Mouse (Mus musculus): ENCODE results near the gene Gpc6. TPM values are rescaled to one million over a fixed set of nuclear protein-coding genes. Genes with fewer than 3 reads are reported as not detected.

Gpc6 gene
- polyA plus RNA-seq, 1 experiment: 4.7 TPM

DNA sequence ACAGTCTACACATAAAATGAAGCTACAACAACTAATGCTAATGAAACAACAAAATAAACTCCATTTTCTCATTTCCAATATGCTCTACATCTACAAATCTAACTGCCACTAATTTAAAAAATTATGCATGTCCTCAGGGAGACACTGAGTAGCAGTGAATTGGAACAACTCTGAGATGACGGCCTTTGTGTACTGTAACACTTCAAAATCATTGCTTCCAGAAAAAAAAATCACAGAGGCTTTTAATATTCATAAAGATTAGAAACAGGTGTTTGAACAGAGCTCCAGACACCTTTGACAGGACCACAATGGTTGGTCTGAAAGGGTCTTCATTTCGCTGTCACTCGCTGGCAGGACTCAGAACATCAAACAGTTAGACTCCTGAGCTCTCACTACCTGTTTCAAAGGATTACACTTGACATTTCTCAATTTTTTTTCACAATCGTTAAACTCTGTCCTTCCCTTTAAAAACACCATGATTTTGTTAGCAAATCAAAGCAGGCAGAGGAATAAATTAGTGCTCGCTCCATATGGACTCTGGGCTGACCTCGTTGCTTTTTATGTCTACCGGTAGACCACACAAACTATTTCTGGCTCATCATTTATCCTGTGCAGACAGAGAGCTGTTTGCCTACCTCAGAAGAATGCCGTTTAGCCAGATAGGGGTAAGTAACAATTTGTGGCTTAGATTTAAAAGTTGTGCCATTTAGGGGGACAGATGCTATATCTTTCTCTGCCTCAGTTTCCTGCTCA is 901.4 kb downstream of the Gpc6 start:
- Histone ChIP-seq H3K4me3 (ENCODE audit: insufficient read depth, low read length) (no peak overlapping the region), H3K4me1 (ENCODE audit: control insufficient read depth, insufficient read depth, low read length) (no peaks in the 10 kb centered on the region), H3K27ac (ENCODE audit: insufficient read depth, low read length) (no peak overlapping the region)
- TF ChIP-seq POLR2A (IDR thresholded peaks at IDR 0.05; ENCODE audit: extremely low read depth, insufficient read depth, low read length) (no peak), CTCF (IDR thresholded peaks at IDR 0.05; ENCODE audit: extremely low read depth, insufficient read depth, low read length) (no peak)

DNA sequence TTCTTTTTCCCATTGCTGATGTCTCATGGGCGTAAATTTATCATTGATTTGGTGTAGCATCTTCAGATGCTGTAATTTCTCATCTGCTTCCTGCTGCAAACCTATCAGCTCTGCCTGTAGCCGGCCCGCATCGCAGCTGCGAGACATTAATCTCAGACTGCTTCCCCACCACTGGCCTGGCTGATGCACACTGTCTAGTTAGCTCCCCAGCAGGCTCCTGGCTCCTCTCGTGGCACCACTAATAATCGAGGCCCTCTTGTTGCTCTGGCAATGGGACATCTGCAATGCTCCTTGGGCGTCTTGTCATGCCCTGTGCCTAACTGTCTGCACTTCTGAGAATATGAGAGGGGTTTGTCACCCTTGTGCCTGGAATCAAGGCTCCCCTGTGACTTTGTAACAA is 906.2 kb downstream of the Gpc6 start:
- 0 out of 2 replicates have a peak, but pooled peaks cover 2% of the 10 kb centered on the region for H3K4me1 ChIP-seq (ENCODE audit: control insufficient read depth, insufficient read depth, low read length)
- H3K4me3 ChIP-seq (ENCODE audit: insufficient read depth, low read length): no peak overlapping the region
- TF ChIP-seq CTCF (IDR thresholded peaks at IDR 0.05; ENCODE audit: extremely low read depth, insufficient read depth, low read length) (no peak), POLR2A (IDR thresholded peaks at IDR 0.05; ENCODE audit: extremely low read depth, insufficient read depth, low read length) (no peak)
- H3K27ac ChIP-seq (ENCODE audit: insufficient read depth, low read length): no peak overlapping the region

GRCm38 (mm10) chr14:117831731-117832130 is 906.6 kb downstream of the Gpc6 start:
- TF ChIP-seq CTCF (IDR thresholded peaks at IDR 0.05; ENCODE audit: extremely low read depth, insufficient read depth, low read length) (peak; percentile 47), POLR2A (IDR thresholded peaks at IDR 0.05; ENCODE audit: extremely low read depth, insufficient read depth, low read length) (no peak)
- H3K27ac ChIP-seq (ENCODE audit: insufficient read depth, low read length): no peak overlapping the region
- H3K4me1 ChIP-seq (ENCODE audit: control insufficient read depth, insufficient read depth, low read length): 0 out of 2 replicates have a peak, but pooled peaks cover 2% of the 10 kb centered on the region
- H3K4me3 ChIP-seq (ENCODE audit: insufficient read depth, low read length): no peak overlapping the region

DNA sequence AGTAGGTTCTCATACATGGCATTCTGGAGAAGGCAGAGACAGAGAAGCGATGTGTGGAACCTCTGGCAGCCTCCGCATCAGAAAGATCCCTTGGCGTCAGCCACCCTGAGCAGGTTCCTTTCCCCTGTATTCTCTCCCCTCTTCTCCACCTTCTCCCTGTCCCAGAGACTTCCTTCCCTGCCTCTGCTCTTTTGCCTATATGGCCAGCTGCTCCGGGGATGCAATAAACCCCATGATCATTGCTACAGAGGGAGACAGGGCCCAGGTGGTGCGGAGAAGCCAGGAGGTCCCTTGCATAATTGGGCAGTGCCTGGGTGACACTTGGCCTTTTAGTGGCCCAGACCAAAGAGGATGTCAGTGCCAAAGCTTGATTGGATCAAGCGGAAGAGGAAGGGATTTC is 910.4 kb downstream of the Gpc6 start:
- no peak for TF ChIP-seq CTCF (IDR thresholded peaks at IDR 0.05; ENCODE audit: extremely low read depth, insufficient read depth, low read length)
- no peak for TF ChIP-seq POLR2A (IDR thresholded peaks at IDR 0.05; ENCODE audit: extremely low read depth, insufficient read depth, low read length)
- Histone ChIP-seq H3K4me1 (ENCODE audit: control insufficient read depth, insufficient read depth, low read length) (0 out of 2 replicates have a peak, but pooled peaks cover 2% of the 10 kb centered on the region), H3K4me3 (ENCODE audit: insufficient read depth, low read length) (no peak overlapping the region), H3K27ac (ENCODE audit: insufficient read depth, low read length) (no peak overlapping the region)

- Histone ChIP-seq H3K4me1 (ENCODE audit: control insufficient read depth, insufficient read depth, low read length) (0 out of 2 replicates have a peak, but pooled peaks cover 2% of the 10 kb centered on the region), H3K27ac (ENCODE audit: insufficient read depth, low read length) (no peak overlapping the region), H3K4me3 (ENCODE audit: insufficient read depth, low read length) (no peak overlapping the region)
- no peak for TF ChIP-seq POLR2A (IDR thresholded peaks at IDR 0.05; ENCODE audit: extremely low read depth, insufficient read depth, low read length)
- TF ChIP-seq CTCF (IDR thresholded peaks at IDR 0.05; ENCODE audit: extremely low read depth, insufficient read depth, low read length): no peak
These were observed 911.9 kb downstream of the Gpc6 start for GRCm38 (mm10) chr14:117837021-117837420.

- no peak for TF ChIP-seq CTCF (IDR thresholded peaks at IDR 0.05; ENCODE audit: extremely low read depth, insufficient read depth, low read length)
- no peak for TF ChIP-seq POLR2A (IDR thresholded peaks at IDR 0.05; ENCODE audit: extremely low read depth, insufficient read depth, low read length)
- no peak overlapping the region for H3K4me3 ChIP-seq (ENCODE audit: insufficient read depth, low read length)
- H3K27ac ChIP-seq (ENCODE audit: insufficient read depth, low read length): no peak overlapping the region
These were observed 912.6 kb downstream of the Gpc6 start for GRCm38 (mm10) chr14:117837715-117838114.

DNA sequence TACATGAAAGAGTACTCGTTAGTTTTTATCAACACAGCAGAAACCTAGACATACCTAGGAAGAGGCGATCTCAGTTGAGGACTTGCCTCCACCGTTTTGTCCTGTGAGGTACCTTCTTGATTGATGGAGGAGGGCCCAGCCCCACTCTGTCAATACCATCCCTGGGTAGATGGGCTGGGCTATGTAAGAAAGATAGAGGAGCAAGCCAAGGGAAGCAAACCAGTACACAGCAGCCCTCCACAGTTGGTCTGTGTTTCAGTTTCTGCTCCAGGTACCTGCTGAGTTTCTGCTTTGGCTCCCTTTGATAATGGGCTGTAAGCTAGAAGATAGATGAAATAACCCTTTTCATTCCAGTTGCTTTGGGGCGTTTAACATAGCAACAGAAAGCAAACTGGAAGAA is 916.1 kb downstream of the Gpc6 start:
- no peaks in the 10 kb centered on the region for H3K4me1 ChIP-seq (ENCODE audit: control insufficient read depth, insufficient read depth, low read length)
- TF ChIP-seq CTCF (IDR thresholded peaks at IDR 0.05; ENCODE audit: extremely low read depth, insufficient read depth, low read length) (no peak), POLR2A (IDR thresholded peaks at IDR 0.05; ENCODE audit: extremely low read depth, insufficient read depth, low read length) (no peak)
- H3K27ac ChIP-seq (ENCODE audit: insufficient read depth, low read length): no peak overlapping the region
- H3K4me3 ChIP-seq (ENCODE audit: insufficient read depth, low read length): no peak overlapping the region

More at GRCm38 (mm10) chr14:117837715-117838114, 912.6 kb downstream of the Gpc6 start:
- 0 out of 2 replicates have a peak, but pooled peaks cover 2% of the 10 kb centered on the region for H3K4me1 ChIP-seq (ENCODE audit: control insufficient read depth, insufficient read depth, low read length)

GRCm38 (mm10) chr14:117841797-117842553 is 916.9 kb downstream of the Gpc6 start:
- Histone ChIP-seq H3K4me3 (ENCODE audit: insufficient read depth, low read length) (no peak overlapping the region), H3K4me1 (ENCODE audit: control insufficient read depth, insufficient read depth, low read length) (no peaks in the 10 kb centered on the region), H3K27ac (ENCODE audit: insufficient read depth, low read length) (no peak overlapping the region)
- no peak for TF ChIP-seq POLR2A (IDR thresholded peaks at IDR 0.05; ENCODE audit: extremely low read depth, insufficient read depth, low read length)
- no peak for TF ChIP-seq CTCF (IDR thresholded peaks at IDR 0.05; ENCODE audit: extremely low read depth, insufficient read depth, low read length)

- Histone ChIP-seq H3K27ac (ENCODE audit: insufficient read depth, low read length) (no peak overlapping the region), H3K4me3 (ENCODE audit: insufficient read depth, low read length) (no peak overlapping the region), H3K4me1 (ENCODE audit: control insufficient read depth, insufficient read depth, low read length) (no peaks in the 10 kb centered on the region)
- no peak for TF ChIP-seq CTCF (IDR thresholded peaks at IDR 0.05; ENCODE audit: extremely low read depth, insufficient read depth, low read length)
- no peak for TF ChIP-seq POLR2A (IDR thresholded peaks at IDR 0.05; ENCODE audit: extremely low read depth, insufficient read depth, low read length)
These were observed 924.7 kb downstream of the Gpc6 start for GRCm38 (mm10) chr14:117849591-117850505.

Measured in cortical plate, adult 2 months (tissue).